Mouse (Mus musculus): ENCODE data around the gene Olfr813.

- TF ChIP-seq CTCF (IDR thresholded peaks at IDR 0.05; ENCODE audit: insufficient read depth, low read length) (no peak), POLR2A (IDR thresholded peaks at IDR 0.05; ENCODE audit: borderline replicate concordance, extremely low read depth, low read depth, low read length) (no peak)
Measured at GRCm38 (mm10) chr10:129855067-129855466, at the start of gene Olfr813.
